Mouse (Mus musculus) right cerebral cortex, adult 18-20 months (tissue): ENCODE measurements around the gene Higd2a.

Experiments used
- DNase-seq: peaks from one replicate; pipeline ENCODE4 v3.0.0; 2022; ENCODE audit warnings: mixed read lengths

The Higd2a gene

DNA sequence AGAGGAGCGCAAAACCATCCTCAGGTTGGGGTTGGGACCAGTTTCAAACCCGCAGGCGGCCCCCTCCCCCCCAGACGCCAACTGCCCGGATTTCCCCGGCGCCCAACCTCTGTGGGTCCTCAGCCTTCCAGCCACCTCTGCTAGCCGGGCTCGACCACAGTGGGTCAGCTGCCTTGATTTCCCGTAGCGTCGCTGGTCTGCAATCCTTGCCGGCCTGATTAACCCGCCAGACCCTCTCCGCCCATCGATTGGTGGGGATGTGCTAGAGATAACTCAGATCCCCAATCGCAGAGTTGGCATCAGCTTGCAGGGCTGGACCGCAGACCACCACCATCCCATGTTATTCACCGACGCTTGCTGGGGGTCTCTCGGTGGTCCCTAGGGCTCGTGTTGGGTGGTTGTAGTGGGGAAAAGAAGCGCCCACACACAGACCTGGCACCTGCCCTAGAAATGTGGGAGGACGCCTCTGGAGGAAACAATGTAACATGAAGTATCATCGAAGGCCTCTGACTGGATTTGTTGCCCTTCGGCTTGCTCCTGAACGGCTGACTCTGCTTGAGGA, 32.0 kb downstream of the Higd2a start:
- no peak for DNase-seq

DNA sequence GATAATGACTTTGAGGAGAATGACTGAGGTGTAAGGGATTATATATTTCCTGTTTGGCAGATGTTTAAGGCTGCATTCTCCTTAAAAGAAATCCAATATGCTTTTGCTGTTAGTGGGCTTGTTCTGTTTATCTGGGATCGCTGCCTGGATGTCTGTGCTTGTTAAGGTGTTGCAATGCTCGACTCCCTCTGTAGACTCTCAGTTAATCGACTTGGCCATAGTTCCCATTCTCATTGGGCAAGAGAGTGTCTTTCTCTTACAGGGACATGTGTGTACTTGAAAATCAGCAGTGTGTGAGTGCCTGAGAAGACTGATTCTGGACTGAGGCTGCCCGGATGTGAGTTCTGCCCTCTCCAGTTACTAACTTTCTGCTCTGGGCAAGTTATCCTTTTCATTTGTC, 39.1 kb downstream of the Higd2a start:
- no peak for DNase-seq

DNA sequence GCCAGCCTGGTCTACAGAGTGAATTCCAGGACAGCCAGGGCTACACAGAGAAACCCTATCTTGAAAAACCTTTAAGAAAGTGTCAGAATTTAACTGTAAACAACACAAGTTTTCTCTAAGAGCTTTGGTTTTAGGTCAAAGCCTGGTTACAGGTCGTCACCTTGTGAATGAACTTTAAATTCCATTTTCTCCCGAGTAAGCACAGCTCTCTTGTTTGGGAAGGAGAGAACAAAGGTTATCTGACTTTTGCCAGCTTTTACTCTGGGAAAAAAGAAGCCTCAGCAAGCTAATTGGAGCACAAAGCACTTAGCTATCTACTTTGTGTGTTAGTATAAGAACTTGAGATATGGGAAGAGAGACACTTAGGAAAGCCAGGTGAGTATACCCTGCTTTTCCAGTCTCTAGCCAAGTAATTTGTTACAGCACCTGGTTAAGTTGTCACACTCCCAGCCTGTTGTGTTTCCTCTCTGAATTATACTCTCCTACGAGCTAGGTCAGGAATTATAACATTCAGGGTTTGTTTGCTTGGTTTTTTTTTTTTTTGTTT, 42.8 kb downstream of the Higd2a start:
- no peak for DNase-seq

DNA sequence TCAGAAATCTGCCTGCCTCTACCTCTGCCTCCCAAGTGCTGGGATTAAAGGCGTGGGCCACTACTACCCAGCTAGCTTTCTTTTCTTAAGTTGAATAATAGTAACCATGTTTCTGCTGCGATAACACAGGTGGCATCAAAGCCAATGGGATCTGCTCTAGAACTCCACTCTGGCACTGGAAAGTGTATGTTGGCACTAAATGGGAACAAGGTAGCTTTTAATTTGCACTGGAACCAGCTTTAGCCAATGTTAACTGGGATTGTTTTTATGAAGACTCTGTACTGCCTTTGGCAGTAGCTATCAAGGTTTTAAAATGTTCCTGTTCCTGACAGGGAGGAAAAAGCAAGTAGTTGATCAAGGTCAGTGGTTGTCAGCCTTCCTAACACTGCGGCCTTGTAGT, 45.0 kb downstream of the Higd2a start:
- DNase-seq = no peak
